Mouse (Mus musculus): ENCODE results near the gene Tank. TPM values are rescaled to one million over a fixed set of nuclear protein-coding genes. Genes with fewer than 3 reads are reported as not detected.

The Tank gene
- polyA plus RNA-seq, 1 experiment from 2014 or later, result 28.4 TPM

DNA sequence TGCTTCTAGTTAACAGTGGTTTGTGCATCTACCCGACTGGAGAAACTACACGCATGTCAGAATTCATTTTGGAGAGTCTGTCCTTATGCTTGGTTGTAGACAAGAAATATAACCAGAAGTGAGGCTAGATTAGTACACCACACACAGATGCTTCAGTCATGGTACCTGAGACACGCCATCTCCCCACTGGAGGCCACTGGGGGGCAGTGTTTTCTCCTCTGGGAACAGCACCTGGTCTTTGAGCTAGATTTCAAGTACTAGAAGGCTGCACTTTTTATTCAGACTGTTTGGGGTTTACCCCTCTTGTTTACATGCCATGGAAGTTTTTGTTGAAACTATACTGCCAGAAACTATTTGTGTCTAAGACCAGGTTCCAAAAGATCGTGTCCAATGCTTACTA is 89.9 kb downstream of the Tank start:
- no peak for ATAC-seq (replicated peaks)
- Histone ChIP-seq H3K4me1 (no peaks in the 10 kb centered on the region), H3K4me3 (no peak overlapping the region), H3K27ac (no peak overlapping the region), H3K9me3 (no peaks in the 10 kb centered on the region), H3K4me2 (no peak overlapping the region), H3K9ac (no peak overlapping the region), H3K27me3 (replicated peaks) (no peaks in the 10 kb centered on the region), H3K36me3 (replicated peaks) (no peaks in the 10 kb centered on the region)
- WGBS, result 30% methylated on average over 4 of the region's 4 CpGs

DNA sequence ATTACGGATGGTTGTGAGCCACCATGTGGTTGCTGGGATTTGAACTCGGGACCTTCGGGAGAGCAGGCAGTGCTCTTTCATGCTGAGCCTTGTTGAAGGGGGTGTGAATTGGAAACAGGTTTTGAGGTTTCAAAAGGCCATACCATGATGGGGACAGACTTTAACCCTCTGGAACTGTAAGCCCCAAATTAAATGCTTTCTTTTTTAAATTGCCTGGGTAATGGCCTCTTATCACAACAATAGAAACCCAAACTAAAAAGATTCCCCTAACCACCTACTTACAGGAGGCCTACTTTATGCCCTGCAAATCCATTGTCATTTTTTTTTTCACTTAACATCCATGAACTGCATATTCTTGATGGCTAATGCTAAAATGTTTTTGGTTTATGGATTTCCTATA is 96.2 kb downstream of the Tank start:
- H3K36me3 ChIP-seq (replicated peaks), result no peaks in the 10 kb centered on the region
- no peak overlapping the region for H3K27ac ChIP-seq
- H3K4me2 ChIP-seq, result no peak overlapping the region
- no peaks in the 10 kb centered on the region for H3K4me1 ChIP-seq
- ATAC-seq (replicated peaks), result no peak
- H3K9me3 ChIP-seq, result no peaks in the 10 kb centered on the region
- H3K9ac ChIP-seq, result no peak overlapping the region
- H3K27me3 ChIP-seq (replicated peaks), result no peaks in the 10 kb centered on the region
- 91% methylated on average over 3 of the region's 3 CpGs for WGBS
- no peak overlapping the region for H3K4me3 ChIP-seq

DNA sequence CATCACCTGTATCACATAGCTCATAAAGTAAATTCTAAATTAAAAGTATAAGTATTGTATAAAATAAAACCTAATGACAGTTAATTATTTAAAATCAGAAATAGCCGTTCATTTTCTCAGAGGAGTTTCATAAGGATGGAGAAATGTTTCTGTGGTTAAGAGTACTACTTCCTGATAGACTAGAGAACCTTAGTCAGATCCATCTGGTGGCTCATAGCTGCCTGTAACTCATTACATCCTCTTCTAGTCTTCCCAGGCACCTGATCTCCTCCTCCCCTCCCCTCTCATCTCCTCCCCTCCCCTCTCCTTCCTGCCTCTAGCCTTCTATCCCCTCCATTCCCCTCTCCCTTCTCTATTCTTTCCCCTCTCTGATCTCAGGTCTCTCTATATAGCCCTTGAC is 103.2 kb downstream of the Tank start:
- no peak overlapping the region for H3K27ac ChIP-seq
- no peaks in the 10 kb centered on the region for H3K36me3 ChIP-seq (replicated peaks)
- no peak overlapping the region for H3K4me3 ChIP-seq
- H3K9ac ChIP-seq, result no peak overlapping the region
- no peaks in the 10 kb centered on the region for H3K27me3 ChIP-seq (replicated peaks)
- no peaks in the 10 kb centered on the region for H3K4me1 ChIP-seq
- WGBS, result 93% methylated on average over 1 of the region's 1 CpGs
- ATAC-seq (replicated peaks), result no peak
- no peak overlapping the region for H3K4me2 ChIP-seq
- H3K9me3 ChIP-seq, result no peaks in the 10 kb centered on the region

DNA sequence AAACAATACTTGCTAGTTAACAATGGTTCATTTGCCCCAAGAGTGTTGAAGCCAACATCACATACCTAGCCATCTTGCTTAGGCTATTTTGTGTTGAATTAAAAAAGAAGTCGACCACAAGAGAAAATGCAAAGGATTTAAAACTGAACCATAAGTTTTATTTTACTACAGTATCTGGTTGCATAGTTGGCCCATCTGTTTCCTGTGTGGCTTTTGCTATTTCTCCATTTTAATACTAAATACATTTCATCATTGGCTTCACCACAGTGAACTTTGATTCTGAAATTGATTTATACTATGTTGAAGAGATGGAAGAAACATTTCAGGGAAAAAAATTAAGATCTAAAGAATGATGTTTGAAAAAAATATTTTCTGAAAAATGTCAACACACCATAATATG is 108.1 kb downstream of the Tank start:
- ATAC-seq (replicated peaks), result no peak
- H3K4me3 ChIP-seq, result no peak overlapping the region
- 91% methylated on average over 1 of the region's 1 CpGs for WGBS

DNA sequence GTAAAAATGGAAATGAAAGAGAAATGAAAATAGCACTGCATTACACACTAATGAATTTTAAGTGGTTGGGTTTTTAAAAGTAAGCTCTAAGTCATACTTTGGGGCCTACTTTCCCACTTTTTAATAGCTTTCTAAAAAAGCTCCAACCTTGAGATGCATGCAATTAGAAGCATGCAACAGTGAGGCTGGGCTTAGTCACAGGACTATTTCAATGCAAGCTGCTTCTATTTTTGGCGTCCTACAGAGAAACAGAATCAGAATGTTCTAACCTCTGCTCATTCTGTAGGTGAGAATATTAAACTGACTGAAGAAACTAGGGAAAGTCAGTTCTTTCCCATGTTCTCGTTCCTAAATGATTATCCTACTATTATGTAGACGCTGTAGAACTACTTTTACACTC is 110.7 kb downstream of the Tank start:
- no peak overlapping the region for H3K4me3 ChIP-seq
- H3K9me3 ChIP-seq, result no peaks in the 10 kb centered on the region
- H3K9ac ChIP-seq, result no peak overlapping the region
- H3K4me1 ChIP-seq, result no peaks in the 10 kb centered on the region
- WGBS, result 91% methylated on average over 3 of the region's 3 CpGs
- H3K4me2 ChIP-seq, result no peak overlapping the region
- no peak for ATAC-seq (replicated peaks)
- H3K27me3 ChIP-seq (replicated peaks), result no peaks in the 10 kb centered on the region
- H3K27ac ChIP-seq, result no peak overlapping the region
- no peaks in the 10 kb centered on the region for H3K36me3 ChIP-seq (replicated peaks)

More for the DNA sequence above, 108.1 kb downstream of the Tank start:
- Histone ChIP-seq H3K27ac (no peak overlapping the region), H3K4me1 (no peaks in the 10 kb centered on the region), H3K36me3 (replicated peaks) (no peaks in the 10 kb centered on the region), H3K9ac (no peak overlapping the region), H3K4me2 (no peak overlapping the region), H3K27me3 (replicated peaks) (no peaks in the 10 kb centered on the region), H3K9me3 (no peaks in the 10 kb centered on the region)

Other genes with a start within 250 kb of the Tank start
- gene Psmd14, start 133.1 kb downstream of the Tank start, polyA plus RNA-seq (2015; fragmentation: Nextera tagmentation; extraction: Ambion mirVana), result 184 and 190 TPM in 2 replicates
- 2.8 and 3.7 TPM in 2 replicates for gene Tbr1, start 224.3 kb downstream of the Tank start, polyA plus RNA-seq (2015; fragmentation: Nextera tagmentation; extraction: Ambion mirVana)

Measured in midbrain, embryonic 15.5 days (tissue).